Mouse (Mus musculus) liver, embryonic 14.5 days (tissue): Measurements from ENCODE around the gene Podxl2.

Experiments used
- CTCF ChIP-seq: IDR thresholded peaks from 2 replicates; pipeline ENCODE4 v1.5.1; 2016; ENCODE audit warnings: antibody characterized with exemption, low read depth, control low read depth
- EP300 ChIP-seq: IDR thresholded peaks from 2 replicates; pipeline ENCODE4 v1.6.1; 2016; ENCODE audit warnings: antibody characterized with exemption, low read depth

DNA sequence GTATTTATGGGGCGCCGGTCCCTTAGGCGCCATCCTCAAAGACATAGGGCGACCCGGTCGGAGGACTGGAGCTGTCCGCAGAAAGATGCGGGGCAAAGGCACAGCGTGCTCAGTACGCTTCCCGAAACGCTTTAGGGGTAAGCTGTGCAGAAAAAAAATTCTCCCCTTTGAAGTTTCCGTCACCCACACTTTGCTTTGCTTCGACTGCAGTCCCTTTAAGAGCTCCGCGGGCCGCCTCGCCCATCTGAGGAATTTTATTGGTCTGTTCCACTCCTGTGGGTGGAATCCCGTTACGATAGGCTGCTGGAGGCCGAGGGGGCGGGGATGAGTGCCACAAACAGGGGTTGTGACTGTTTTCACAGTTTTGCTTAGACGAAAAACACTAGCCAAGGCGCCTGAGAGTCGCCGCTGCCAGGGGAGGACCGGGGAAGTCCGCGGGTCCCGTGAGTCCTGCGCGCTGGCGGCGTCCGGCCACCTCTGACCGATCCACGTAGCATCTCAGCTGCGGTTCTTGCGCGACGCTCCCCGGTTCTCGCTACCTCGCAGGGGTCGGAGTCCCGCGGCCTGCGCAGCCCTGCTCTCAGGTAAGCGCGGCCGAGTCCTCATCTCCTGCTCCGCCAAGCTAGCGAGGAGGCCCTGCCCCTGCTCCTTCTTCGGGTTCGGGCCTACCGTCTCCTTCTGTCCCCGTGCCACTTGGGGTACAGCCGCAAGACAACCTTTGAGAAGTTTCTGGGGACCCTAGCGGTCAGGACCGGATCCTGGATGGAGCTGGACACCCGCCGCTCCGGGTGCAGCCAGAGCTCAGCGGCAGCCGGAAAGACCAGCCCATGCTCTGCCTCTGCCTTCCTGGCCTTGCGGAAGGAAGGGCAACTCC lies 27.3 kb upstream of the Podxl2 start, which contains the start of gene Tpra1:
- peak; percentile 42 for TF ChIP-seq CTCF
- no peak for TF ChIP-seq EP300
